Mouse (Mus musculus) retina, adult 2 months (tissue): ENCODE results near the gene Wnt5b.
A peak's percentile ranks its signal among the peaks of the same experiment; 100 is the strongest.
"Not testable (repeated sequence)": the region's sequence is repeated elsewhere in the genome, so short reads cannot be mapped to it uniquely, and the experiment has no call there.

ENCODE experiments used
- DNase-seq: peaks from one replicate; pipeline ENCODE4 v3.0.0-alpha.2; 2012; ENCODE audit warnings: low read depth, low spot score

Wnt5b gene

DNA sequence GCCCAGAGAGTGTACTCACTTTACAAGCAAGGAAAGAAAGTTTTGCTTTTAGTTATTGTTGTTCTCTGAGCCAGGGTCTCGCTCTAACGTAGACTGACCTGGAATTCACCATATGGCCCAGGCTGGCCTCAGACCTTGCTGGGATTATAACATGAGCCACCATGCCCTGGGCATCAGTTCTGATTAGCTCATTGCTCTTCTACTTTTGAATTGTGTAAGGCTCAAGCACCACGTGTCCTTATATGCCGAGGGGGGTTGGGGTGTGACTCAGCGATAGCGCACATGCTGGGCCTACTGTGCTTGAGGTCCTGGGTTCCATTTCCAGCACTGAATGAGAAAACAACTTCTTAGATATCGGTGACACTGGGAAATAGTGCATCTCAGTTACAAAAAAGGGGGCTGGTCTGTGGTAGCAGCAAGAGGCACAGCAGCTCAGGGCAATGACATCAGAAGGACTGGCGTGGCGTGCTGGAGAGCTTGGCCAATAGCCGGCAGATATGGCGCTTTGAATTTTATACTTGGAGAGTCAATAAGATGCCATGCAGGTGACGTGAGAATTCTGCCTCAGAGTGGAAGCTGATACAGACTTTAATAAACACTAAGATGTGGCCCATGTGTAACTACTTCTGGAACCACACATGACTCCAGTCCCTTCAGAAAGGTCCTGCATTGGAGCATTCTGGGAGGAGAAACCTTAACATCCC lies 57.6 kb downstream of the Wnt5b start:
- DNase-seq, result no peak

DNA sequence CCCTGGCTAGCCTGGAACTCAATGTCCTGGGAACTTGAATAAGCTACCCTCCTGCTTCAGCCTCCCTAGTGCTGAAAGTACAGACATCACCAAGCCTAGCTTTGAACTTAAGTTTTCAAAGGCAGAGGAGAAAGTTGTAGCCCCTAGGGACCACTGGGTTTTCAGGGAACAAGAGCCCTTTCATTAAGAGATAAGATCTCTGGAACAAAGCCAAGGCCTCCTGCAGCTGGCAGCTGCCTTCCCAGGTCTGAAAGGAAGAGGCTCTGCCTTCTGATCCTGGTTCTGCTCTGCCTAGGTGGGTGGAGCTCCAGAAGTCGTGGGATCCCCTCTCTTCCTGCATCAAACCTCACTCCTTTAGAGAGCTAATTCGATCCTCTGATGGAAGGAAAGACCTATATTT lies 58.7 kb downstream of the Wnt5b start:
- DNase-seq, result no peak

DNA sequence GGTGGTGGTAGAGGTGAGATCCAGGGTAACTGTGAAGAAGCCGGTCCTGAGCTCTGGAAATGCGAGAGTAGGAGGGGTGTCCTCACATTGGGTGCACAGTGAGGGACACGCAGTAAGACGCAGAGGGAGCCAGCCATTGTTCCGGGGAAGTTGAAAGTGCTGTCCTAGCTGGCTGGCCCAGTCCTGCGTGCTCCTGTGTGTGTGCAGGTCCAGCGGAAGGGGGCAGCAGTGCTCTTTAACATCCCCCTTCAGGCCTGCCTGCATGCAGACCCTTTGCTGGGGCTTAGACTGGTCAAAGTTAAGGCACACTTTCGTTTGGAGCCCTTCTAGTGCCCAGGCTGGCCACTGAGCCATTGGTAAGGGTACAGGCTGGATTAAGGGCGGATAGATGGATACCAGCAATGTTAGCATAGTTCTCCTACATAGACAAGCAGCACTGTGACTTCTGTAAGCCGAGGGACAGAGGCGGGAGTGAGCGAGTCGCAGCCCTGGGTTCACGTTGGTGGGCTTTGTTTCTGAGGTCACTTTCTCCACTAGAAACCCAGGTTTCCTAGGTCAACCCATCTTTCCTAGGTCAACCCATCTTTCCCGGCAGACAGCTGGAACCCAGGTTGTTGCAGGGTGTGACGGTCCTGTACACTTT lies 61.1 kb downstream of the Wnt5b start:
- no peak for DNase-seq

DNA sequence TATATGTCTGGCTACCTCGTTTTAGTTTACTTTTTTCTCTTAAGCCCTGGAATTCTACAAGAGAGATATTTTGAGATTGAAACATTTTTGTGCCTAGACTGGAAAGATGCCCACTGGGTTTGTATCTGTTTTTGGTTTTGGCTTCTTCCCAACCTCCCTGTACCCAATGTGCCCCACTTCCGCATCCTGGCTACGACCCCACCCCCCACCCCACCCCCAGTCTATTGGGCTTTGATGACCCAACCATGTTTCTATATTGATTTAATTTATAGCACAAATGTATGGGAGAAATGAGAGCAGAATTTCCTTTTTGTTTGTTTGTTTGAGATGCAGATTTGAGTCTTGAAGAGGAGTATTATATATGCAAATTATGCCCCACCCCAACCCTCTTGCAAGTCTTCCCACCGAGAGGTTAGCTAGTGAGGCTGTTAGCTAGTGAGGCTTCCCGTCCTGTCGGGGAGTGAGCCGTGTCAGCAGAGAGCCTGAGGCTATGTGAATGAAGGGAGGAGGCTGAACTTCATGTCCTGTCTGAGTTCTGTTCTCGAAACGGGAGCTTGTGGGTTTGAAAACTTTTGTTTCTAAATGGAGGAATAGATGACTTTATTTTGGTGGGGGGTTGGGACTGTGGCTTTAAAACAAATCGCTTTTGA lies 62.3 kb downstream of the Wnt5b start:
- not testable (repeated sequence) for DNase-seq

DNA sequence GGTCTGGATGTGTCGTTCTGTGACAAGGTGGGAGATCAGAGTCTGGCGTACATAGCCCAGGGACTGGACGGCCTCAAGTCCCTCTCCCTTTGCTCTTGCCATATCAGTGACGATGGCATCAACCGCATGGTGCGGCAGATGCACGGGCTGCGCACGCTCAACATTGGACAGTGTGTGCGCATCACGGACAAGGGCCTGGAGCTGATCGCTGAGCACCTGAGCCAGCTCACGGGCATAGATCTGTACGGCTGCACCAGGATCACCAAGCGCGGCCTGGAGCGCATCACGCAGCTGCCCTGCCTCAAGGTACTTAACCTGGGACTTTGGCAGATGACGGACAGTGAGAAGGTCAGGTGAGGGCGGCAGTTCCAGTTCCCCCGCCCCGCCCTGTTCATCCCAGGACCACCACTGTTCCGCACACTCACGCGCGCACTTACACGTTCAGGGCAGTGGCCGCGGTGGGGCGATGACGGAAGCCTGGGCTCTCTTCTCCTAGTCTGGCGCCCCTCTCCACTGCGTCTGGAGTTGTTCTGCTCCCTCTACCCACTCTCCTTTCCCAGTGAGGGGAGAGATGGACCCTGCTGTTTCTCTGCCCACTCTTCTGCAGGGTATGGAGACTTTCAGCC lies 63.3 kb downstream of the Wnt5b start:
- no peak for DNase-seq

DNA sequence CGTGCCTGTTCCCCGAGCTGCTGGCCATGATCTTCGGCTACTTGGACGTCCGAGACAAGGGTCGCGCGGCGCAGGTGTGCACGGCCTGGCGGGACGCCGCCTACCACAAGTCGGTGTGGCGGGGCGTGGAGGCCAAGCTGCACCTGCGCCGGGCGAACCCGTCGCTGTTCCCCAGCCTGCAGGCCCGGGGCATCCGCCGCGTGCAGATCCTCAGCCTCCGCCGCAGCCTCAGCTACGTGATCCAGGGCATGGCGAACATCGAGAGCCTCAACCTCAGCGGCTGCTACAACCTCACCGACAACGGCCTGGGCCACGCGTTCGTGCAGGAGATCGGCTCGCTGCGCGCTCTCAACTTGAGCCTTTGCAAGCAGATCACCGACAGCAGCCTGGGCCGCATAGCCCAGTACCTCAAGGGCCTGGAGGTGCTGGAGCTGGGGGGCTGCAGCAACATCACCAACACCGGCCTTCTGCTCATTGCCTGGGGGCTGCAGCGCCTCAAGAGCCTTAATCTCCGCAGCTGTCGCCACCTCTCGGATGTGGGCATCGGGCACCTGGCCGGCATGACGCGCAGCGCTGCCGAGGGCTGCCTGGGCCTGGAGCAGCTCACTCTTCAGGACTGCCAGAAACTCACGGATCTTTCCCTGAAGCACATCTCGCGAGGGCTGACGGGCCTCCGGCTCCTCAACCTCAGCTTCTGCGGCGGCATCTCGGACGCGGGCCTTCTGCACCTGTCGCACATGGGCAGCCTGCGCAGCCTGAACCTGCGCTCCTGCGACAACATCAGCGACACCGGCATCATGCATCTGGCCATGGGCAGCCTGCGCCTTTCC lies 64.1 kb downstream of the Wnt5b start:
- DNase-seq, result no peak

DNA sequence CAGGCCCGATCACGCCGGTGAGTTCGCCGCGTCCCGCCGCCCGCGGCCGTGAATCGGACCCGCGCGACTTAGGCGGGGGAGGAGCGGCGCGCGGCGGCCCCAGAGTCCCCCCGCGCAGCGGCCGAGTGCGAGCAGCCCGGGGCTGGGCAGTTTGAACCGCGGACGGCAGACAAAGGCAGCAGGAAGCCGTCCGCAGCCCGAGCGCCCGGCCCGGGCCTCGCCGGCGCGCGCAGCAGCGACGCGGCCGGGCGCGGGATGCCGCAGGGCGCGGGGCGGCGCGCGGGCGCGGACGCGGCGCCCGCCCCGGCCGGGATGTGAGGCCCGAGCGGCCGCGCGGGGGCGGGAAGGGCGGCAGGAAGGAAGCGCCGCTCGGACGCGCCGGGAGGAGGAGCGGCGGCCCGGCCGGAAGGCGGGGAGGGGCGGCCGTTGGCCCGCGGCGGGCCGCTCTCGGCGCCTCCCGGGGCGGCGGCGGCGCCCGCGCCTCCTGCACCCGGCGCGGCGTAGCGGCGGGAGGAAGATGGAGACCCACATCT lies 64.7 kb downstream of the Wnt5b start, which contains the start of gene Fbxl14:
Fbxl14 (plus strand) TSS at position 326 of the 533 bp plus-strand sequence.
- DNase-seq, result no peak

DNA sequence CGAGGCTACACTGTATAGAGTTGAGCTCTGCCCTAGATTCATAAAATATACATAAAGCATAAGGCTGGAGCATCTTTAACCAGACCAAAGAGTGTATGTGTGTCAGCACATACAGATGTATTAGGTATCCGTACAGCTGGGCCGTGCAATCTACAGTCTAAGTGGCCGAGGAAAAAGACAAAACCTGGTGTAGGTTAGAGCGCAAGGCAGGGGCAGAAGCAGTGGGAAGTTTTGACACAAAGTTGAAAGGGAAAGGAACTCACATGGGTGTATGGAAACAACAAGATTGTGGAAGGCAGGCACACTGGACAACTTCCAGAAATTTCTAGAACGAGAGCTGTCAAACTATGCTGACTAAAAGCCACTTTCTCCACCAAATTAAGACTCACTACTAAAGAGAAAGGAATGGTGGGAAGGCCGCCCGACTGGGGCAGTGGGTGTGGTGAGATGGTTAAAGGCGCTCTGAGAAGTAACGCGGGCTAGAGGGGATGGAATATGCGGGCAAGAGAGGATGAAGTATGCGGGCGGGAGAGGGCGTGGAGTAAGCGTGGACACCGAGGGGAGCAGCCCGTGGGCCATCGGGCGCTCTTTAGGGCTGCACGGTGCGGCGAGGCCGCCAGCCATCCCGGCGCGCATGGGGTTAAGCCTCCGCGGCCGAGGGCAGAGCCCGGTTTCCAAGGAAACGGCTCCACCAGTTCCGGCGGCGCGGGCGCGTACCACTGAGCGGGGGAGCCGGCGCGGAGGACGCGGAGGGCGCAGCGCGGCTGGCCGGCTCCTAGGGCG lies 65.4 kb downstream of the Wnt5b start:
- DNase-seq, result peak; percentile 73

DNA sequence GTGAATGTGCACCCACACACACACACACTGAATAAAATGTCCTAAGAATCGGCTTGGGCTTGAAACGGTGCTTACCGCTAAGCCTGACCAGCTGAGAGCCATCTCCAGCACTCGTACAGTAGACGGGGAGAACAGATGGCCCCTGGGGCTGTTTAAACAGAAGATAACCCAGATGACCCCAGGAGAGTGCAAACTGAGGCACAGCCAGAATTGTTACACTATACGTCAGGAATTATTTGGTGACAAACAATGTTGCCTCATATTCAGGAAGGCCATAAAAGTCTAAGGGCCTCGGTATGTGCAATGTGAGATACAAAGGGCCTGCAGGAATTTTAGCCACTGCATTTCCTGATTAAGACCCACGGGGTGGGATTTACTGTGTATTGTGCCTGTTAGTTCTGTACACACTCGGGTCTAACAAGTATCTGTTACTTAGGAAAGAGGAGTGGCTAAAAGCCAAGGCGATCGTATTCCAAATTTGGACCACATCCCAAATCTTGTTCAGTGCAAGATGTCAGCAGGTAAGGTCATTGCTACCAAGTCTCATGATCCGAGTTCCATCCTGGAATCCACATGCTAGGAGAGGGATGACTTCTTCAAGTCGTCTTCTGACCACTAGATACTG lies 66.3 kb downstream of the Wnt5b start:
- DNase-seq, result no peak

DNA sequence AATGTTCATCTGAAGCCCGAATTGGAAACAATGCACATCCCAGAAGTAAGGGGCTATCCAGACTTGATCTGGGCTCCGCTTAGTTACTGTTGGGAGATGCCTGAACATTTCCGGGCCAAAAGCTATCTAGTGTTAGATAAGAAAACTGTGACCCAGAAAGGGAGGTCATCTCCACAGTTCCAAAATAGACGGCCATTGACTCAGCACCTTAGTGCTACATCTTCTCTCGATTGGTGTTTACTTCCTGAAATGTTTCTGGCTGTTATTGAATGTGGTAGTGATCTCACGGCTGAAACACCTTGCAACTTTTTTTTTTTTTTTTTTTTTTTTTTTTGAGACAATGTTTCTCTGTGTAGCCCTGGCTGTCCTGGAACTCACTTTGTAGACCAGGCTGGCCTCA lies 68.2 kb downstream of the Wnt5b start:
- DNase-seq, result no peak

DNA sequence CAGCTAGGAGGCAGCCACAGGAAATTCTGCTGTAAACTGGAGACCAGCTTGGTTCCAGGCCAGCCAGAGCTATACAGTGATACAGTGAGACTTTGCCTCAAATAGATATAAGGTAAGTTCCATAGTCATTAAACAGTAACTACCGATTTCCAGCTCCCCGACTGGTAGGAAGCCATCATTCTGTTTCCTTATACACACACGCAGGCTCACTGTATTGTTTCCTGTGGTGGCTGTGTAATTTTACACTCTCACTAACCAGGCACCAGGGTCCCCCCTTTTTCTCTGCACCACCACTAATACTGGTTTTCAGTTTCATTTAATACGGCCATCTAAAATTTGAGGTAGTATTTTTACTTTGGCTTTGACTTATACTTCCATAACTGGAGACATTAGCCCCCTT lies 70.2 kb downstream of the Wnt5b start:
- no peak for DNase-seq

DNA sequence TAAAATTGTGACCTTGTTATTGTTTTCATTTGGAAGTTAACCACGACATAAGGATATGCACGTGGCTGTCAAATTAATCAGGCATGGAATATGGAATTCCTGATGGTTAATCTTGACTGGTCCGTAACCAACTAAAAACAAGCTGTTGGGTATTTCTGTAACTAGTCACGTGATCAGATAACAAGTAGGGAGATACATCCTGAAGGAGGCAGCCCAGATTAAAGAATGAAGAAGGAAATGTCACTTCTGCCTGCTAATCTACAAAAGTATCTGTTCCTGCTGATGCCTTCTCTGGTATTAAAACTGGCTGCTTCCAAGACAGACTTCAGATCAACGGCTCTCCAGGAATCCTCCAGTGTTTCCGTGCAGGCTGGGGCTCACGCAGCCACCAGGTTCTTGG lies 70.7 kb downstream of the Wnt5b start:
- no peak for DNase-seq

DNA sequence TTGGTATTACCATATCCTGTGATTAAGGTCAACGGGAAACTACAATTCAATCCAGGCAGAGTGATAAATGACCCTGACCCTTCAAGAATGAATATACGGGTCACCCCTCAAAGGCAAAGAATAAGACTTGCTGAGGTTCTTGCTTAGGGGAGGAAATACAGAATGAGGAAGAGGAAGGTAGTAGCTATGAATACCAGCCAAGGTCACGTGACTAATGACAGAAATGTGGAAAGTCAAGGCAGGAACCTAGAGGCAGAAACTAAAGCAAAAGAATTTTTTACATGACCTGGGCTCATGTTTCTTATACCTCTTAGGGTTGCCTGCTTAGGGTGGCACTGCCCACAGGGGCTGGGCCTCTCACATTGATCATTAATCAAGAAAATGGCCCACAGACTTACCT lies 71.4 kb downstream of the Wnt5b start:
- DNase-seq, result no peak

DNA sequence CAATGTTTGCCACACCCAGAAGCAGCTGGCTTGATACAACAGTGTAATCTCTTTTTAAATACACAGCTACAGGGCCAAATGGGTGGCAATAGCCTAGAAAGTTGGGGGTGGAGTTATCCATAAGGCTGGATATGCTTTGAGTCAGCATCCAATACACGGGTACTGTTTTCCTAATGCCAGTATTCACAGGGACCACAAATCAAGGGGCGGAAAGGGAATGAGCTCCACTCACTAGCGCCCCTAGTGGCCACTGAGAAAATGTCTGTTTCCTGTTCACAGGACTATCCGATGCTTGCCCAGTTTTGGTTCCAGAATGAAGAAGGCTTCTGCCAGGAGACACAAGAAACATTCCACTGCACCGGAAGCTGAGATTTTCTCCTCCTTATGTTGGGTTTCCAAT lies 72.0 kb downstream of the Wnt5b start:
- no peak for DNase-seq

DNA sequence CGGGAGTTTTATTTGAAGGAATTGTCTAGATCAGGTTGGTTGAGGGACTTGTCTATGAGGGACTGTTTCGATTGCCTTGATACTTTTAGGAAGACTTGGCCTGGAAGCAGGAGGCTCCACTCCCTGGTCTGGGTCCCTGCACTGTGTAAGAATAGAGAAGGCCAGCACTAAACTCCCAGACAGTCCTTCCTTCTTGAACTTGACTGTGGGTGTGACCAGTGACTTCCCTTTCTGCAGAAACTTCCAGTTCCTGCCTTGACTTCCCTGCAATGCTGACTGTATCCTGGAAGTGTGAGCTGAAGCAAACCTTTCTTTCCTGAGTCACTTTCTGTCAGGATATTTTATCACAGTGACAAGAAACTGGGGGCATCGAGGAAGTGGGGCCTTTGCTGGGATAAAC lies 73.4 kb downstream of the Wnt5b start:
- DNase-seq, result no peak

DNA sequence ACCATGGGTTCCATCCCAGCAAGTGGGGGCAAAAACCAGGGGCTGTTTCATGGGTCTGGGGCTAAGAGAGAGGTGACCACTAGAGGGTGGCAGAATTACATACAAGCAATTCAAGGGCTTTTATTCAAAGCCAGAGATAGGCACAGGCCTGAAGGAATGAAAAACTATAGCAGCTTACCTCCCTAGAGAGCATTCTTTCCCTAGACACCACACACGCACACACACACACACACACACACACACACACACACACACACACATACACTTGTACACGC lies 76.4 kb downstream of the Wnt5b start:
- DNase-seq, result no peak

DNA sequence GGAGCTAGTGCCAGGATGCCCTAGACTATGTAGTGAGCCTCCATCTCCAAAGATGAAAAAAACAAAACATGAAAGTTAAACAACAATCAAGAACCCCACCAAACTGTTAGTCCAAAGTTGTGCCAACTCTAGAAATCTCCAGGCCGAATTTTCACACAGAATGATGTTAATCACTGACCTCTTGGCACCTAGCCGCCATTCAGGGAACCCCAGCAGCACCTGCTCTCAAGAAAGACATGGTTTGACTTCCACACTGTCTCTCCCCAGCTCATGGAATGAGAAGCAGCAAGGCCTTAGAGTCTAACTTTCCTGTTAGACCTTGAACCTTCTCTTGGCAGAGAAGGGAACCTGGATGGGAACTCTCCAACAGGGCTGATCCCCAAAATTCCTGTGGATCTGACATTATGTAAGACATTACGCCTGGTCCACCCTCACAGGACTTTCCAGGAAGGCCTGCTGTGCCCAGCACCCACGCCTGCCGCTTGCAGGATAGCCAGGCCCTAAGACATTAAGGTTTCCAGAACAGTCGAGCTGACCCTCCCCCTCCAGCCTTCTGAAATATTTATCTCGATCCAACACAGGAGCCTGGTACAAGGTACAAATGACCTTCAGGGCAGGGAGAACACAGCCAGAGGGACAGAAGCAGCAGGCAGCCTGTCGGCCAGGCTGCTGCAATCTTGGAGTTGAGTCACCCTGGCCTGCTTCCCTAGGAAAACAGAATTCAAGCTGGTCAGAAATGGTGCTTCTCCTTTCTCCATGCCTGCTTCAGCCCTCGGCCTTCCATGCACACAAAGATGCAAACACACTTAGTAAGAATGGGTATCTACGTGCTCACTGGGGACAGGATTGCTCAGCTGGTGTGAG lies 77.0 kb downstream of the Wnt5b start:
- DNase-seq, result no peak

DNA sequence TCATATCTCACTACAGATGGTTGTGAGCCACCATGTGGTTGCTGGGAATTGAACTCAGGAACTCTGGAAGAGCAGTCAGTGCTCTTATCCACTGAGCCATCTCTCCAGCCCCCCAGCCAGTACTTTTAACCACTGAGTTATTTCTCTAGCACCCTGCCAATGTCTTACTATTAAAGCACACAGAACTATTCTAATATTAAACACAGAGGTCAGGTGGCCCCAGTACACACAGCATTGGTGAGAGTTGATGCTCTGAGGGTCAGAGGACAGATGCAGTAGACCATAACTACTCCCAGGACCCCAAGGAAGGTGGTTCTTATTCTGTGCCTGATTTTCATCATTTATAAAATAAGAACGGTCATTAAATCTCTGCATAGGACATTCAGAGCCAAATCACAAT lies 78.0 kb downstream of the Wnt5b start:
- no peak for DNase-seq

DNA sequence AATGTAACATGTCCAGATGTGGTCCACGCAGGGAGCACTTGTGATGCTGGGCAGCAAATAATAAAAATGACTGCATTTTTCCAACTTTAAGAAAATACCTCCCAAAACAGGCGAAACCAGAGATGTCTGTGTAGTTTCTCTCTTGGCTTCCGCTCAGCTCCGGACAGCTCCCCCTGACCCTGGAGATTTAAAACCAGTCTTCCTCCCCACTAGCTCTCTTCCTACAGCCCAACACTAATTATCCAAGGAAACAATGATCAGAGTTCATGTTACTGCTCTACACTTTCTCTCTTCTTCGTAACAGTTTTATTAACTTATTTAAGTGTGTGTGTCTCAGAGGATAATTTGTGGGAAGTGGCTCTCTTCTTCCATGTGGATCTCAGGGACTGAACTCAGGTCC lies 83.8 kb downstream of the Wnt5b start:
- no peak for DNase-seq
